Mouse (Mus musculus): Measurements from ENCODE around the gene Clk1. TPM values are rescaled to one million over a fixed set of nuclear protein-coding genes. Genes with fewer than 3 reads are reported as not detected.
"Not testable (repeated sequence)": the region's sequence is repeated elsewhere in the genome, so short reads cannot be mapped to it uniquely, and the experiment has no call there.

Gene Clk1
- total RNA-seq, 2 experiments from 2014 or later = 104 to 159 TPM

DNA sequence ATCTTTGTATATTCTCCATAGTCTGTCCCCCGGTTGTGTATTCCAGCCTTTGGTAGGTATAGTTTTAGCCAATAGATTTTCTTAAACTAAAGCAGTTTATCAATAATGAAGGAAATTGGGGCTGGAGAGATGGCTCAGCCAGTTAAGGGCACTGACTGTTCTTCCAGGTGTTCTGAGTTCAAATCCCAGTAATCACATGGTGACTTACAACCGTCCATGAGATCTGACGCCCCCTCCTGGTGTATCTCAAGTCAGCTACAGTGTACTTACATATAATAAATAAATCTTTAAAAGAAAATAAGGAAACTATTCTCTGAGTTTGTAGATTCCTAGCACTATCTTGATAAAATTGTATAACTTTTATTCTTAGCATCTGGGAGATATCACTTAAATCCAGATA, 28.5 kb downstream of the Clk1 start:
- TF ChIP-seq CTCF (conservative IDR thresholded peaks at IDR 0.05) = peak; percentile 21; the same call in 1 of the 2 replicates
- no peak overlapping the region for H3K4me3 ChIP-seq
- no peak for DNase-seq (ENCODE audit: low spot score in 2 of 2)

DNA sequence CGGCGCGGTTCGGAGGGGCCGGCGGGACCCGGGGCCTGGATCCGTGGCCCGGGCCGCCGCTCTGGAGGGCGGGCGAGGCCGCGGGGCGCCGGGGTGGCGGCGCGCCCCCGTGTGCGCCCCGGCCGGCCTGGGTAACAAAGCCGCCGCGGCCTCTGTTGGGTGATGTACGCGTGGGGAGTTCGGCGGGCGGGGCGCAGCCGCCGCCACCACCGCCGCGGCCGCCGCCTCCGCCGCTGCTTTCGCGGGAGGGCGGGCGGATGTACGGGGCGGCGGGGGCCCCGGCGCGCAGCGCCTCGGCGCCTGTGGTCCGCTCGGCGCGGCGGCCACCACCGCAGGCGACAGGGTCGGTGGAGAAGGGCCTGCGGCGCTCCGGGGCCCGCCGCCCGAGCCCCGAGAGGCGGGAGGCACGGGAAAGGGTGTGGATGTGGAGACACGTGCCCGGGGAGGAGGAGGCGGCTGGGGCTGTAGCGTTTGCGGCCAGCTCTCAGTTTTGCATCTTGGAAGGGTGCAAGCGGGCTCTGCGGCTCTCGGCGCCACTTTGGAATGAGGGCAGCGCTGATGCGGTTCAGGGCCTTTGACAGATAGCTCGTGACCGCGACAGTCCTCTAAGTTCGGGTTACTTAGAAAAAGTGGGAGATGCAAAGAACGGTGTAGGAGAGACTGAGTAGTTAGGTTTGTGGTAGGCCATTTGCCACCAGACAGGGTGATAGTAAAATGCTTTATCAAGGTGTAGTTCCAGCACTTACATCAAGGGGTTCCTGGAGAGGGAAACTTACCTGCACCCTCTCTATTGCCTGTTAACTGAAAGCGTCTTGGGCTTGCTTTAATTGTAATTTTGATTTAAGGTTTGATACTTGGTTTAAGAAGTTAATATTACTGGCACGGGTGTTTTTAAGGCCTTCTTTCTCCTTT, 30.3 kb downstream of the Clk1 start:
- Histone ChIP-seq H3K4me3 (peak overlapping the region; percentile 79), H3K27ac (peak overlapping the region; percentile 100)
- peak; percentile 13 to 38 for DNase-seq (ENCODE audit: low spot score in 2 of 2)
- peak; percentile 43 for TF ChIP-seq CTCF (conservative IDR thresholded peaks at IDR 0.05)

More for the DNA sequence above, 28.5 kb downstream of the Clk1 start:
- H3K27ac ChIP-seq = no peak overlapping the region

DNA sequence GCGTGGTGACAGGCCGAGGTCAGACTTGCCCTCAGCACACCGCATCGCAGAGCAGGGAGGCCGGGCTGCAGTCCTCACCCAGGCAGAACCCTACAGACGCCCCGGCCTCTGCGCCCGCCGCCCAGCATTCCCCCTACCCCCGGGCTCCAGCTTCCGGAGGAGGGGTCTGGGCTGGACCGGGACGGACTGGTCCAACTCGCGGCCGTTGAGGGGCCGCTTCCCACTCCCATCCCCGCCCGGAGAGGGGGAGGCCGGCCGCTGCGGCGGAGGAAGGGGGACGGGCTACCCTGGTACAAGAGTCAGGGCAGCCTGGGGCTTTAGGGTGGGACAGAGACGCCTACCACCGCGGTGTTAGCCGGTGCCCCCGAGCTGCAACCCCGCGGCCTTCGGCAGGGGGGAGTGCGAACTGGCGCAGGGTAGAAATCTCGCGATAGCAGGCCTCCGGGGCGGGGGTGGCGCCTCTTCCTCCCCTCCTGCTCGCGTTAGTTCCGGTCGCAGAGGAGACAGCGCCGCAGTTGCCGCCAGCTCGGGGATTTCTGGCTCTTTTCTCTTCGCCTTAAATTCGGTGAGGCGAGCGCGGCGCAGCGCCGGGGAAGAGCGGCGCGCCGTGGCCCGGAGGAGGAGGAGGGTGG, 31.1 kb downstream of the Clk1 start, which contains the start of gene Bzw1:
Gene Bzw1 (plus strand): TSS at position 247 of the 632 bp plus-strand sequence.
- DNase-seq (ENCODE audit: low spot score in 2 of 2) = peak; percentile 92 to 94
- Histone ChIP-seq H3K27ac (peak within 1 kb of the TSS; percentile 100), H3K4me3 (peak within 1 kb of the TSS; percentile 79)
- TF ChIP-seq CTCF (conservative IDR thresholded peaks at IDR 0.05) = peak; percentile 26; the same call in 1 of the 2 replicates

- peak in 1 of 2 experiments; percentile 8 for DNase-seq (ENCODE audit: low spot score in 2 of 2)
- peak overlapping the region; percentile 100 for H3K27ac ChIP-seq
- peak overlapping the region; percentile 79 for H3K4me3 ChIP-seq
- no peak for TF ChIP-seq CTCF (conservative IDR thresholded peaks at IDR 0.05)
Observed at GRCm38 (mm10) chr1:58392268-58392651, 31.6 kb downstream of the Clk1 start.

- H3K27ac ChIP-seq = peak overlapping the region; percentile 100; the same call in 1 of the 2 replicates
- no peak for DNase-seq (ENCODE audit: low spot score in 2 of 2)
- H3K4me3 ChIP-seq = peak overlapping the region; percentile 79
- no peak for TF ChIP-seq CTCF (conservative IDR thresholded peaks at IDR 0.05)
Observed at GRCm38 (mm10) chr1:58391421-58392267, 32.2 kb downstream of the Clk1 start.

GRCm38 (mm10) chr1:58382586-58383281, 41.1 kb downstream of the Clk1 start:
- DNase-seq (ENCODE audit: low spot score in 2 of 2) = no peak
- no peak overlapping the region for H3K27ac ChIP-seq
- TF ChIP-seq CTCF (conservative IDR thresholded peaks at IDR 0.05) = no peak

DNA sequence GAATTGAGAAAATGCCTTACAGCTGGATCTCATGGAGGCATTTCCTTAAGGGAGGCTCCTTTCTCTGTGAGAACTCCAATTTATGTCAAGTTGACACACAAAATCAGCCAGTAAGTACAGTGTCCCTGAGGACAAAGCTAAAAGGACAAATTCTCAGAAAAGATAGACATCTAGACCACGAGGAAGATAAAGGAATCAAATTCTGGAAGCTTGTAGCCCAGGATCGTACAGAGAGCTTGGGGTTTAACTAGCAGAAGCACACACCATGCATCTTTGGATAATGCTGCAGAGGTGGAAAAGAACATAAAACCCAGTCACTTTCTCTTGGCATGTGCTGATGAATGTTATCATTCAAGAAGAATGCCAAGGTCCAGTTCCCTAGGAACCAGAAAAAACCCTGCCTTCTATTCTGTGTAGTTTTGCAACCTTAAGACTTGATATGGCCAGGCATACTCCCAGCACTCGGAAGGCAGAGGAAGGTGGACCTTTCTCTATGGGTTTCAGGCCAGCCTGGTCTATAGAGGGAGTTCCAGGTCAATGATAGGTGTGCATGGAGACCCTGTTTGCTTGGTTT, 48.2 kb downstream of the Clk1 start:
- DNase-seq (ENCODE audit: low spot score in 2 of 2) = no peak
- TF ChIP-seq CTCF (conservative IDR thresholded peaks at IDR 0.05) = no peak
- H3K4me3 ChIP-seq = no peak overlapping the region
- H3K27ac ChIP-seq = no peak overlapping the region

More at GRCm38 (mm10) chr1:58382586-58383281, 41.1 kb downstream of the Clk1 start:
- no peak overlapping the region for H3K4me3 ChIP-seq

DNA sequence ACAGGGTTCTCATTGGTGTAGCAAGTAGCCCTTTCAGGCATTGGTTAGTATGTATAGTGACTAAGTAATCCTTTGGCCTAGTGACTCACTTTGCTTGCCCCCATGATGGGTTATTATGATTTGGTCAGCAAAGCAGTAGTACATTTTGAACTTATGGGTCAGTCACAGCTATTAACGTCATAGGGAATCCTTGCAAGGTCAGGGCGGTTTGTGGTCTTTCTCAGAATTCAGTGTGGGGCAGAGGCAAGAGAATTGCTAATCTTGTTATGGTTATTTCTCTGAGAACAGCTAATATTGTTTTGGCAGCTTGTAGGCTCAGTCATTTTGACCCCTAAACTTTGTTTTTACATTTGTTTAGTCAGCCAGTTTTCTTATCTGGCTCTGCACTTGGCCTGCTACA, 49.6 kb downstream of the Clk1 start:
- not testable (repeated sequence) for H3K27ac ChIP-seq; H3K4me3 ChIP-seq; DNase-seq (ENCODE audit: low spot score in 2 of 2)

DNA sequence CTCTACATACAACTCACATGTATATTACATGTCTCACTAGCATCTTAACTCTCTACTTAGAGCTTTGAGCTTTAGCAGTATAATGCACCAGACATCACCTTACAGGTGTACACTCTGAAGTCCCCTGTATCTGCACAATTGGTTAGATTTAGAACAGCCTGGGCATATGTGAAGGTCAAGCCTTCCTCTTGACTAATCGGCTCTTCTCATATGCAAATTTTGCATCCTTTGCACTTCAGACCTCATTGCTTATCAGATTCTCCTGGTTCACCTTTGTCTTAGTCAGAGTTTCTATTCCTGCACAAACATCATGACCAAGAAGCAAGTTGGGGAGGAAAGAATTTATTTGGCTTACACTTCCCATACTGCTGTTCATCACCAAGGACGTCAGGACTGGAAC, 54.1 kb downstream of the Clk1 start:
- no peak for DNase-seq (ENCODE audit: low spot score in 2 of 2)
- no peak overlapping the region for H3K4me3 ChIP-seq
- H3K27ac ChIP-seq = no peak overlapping the region
- no peak for TF ChIP-seq CTCF (conservative IDR thresholded peaks at IDR 0.05)

DNA sequence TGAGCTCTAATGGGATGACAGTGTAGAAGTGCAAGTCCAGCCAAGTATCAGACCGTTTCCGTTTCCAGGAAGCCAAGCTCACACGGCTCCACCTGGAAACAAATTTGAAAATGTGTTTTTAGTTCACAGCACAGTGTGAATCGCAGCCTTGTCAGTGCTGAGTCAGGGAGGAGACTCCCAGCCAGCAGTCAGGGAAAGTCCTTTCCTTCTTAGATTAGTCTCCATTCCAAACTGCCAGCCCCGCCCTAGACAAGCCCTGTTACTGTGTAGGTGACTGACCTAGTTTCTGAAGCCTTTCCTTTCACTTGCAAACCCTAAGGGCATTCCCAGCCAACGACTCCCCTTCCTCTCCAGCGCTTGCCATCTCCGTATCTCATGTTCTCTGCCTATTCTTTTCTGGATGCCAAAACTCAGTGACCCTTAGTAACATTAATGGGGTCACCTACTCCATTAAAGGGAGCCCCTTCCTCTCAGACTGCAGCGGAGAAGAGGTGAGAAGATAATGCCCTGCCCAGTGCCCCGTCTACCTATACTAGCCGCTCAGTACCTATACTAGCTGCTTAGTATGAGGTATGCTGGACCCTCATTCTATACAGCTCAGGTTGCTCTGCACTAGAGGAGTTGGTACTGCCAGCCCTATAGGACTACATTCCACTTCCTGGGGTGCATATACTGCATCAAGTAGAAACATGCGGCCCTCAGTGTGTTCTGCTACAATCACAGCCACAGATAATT, 57.0 kb downstream of the Clk1 start:
- H3K4me3 ChIP-seq = no peak overlapping the region
- no peak for TF ChIP-seq CTCF (conservative IDR thresholded peaks at IDR 0.05)
- no peak for DNase-seq (ENCODE audit: low spot score in 2 of 2)
- H3K27ac ChIP-seq = no peak overlapping the region

DNA sequence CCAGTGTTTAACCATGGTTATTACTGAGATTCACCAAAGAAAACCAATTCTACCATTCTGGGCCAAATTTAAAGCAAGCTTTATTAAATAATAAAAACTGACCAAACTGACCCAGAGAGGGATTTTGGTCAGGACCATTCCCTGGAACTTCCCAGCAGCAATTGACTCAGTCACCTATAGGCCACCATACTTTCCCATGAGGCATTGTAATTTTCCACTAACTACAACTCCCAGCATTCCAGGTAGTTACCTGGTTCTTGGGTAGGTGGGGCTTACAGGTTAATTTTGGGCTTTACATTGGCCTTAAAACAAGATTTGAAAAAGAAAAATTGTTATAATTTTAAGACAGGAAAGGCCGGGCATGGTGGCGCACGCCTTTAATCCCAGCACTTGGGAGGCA, 58.0 kb downstream of the Clk1 start:
- Histone ChIP-seq H3K4me3 (no peak overlapping the region), H3K27ac (no peak overlapping the region)
- no peak for TF ChIP-seq CTCF (conservative IDR thresholded peaks at IDR 0.05)
- DNase-seq (ENCODE audit: low spot score in 2 of 2) = no peak

Data from layer of hippocampus, adult 2 months (tissue).